Mouse (Mus musculus) frontal cortex, postnatal 10 days (tissue): Measurements from ENCODE around the gene 1700012B07Rik.

ENCODE experiments used
- DNase-seq, 2 experiments: peaks; one replicate each; pipeline ENCODE4 v3.0.0; 2022; ENCODE audit warnings: low spot score in 2 of 2, mixed read lengths in 1 of 2

1700012B07Rik gene

DNA sequence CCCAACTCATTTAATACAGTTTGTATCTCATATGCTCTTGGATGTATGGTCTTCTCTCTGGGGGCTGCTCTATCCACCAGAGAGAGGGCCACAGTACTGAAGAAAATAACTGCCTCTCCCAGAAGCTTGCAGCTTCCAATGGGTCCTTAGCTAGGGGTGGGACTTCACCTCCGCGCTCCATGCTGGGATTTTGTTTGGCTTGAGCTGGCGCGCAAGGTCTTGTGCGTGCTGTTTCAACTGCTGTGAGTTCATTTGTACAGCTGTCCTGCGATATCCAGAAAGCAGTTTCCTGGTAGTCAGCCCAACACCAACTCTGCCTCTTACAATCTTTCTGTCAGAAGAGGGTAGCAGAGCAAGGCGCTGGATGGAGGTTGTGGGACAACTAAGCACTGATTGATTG is 18.5 kb upstream of the 1700012B07Rik start:
- DNase-seq = no peak

- no peak for DNase-seq
Measured at GRCm38 (mm10) chr11:109845601-109846000, 17.8 kb upstream of the 1700012B07Rik start.

GRCm38 (mm10) chr11:109844466-109844865 is 16.6 kb upstream of the 1700012B07Rik start:
- DNase-seq = no peak

DNA sequence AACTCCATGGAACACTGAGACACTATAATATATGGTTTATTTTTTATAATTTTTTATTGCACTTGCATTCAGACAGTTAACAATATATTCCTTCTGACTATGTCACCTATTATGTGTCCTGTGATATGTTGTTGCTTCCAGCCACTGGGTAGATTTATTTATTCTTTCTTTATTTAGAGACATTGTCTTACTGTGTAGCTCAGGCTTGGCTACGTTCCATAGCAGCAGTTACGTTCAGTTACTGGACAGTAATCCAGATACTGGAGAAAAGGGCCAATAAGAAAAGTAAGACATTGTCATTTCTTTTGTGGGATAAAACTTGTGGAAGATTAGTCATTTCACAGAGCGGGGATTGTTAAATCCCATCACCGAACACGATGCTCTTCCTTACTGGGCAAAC is 2.5 kb upstream of the 1700012B07Rik start:
- DNase-seq = no peak

GRCm38 (mm10) chr11:109822280-109822679 is 5.6 kb downstream of the 1700012B07Rik start:
- DNase-seq = no peak

GRCm38 (mm10) chr11:109817405-109817804 is 10.4 kb downstream of the 1700012B07Rik start:
- DNase-seq = no peak

DNA sequence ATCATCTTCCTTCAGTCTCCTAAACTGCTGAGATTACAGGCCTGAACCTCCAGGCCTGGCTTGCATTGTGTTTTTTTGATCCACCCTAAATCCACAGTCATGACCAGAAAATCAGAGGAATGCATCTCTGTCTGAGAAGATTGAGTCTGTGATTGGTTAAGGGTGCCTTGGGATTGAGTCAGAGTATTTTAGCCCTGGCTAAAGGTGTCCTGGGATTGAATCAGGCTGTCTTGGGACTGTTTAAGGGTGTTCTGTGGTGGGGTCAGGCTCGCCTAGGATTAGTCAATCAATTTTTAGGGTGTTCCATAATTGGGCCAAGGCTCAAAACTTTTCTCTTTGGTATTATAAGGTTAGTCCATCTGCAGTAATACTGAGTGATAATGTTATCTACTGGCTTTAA is 10.9 kb downstream of the 1700012B07Rik start:
- no peak for DNase-seq

- DNase-seq = no peak
Measured at GRCm38 (mm10) chr11:109811721-109812120, 16.1 kb downstream of the 1700012B07Rik start.

- peak; percentile 32 to 43 for DNase-seq
Measured at GRCm38 (mm10) chr11:109809175-109809855, 18.5 kb downstream of the 1700012B07Rik start.

GRCm38 (mm10) chr11:109801515-109801914 is 26.3 kb downstream of the 1700012B07Rik start:
- no peak for DNase-seq

DNA sequence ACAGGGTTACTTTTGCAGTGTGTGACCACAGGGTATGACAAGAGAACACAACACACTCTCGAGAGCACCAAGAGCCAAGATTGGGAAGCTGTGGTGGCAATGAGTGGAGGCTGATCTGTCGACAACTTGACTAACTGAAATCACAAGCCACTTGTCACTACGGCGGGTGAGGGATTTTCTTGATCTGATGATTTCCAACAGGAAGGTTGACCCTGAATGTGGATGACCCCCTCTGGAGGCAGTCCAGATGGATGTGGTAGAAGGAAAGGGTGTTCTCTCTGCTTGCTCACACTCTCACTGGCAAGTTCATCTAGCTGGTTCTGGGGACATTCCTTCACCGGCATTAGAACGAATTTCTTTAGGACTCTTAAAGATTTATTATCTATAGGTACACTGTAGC is 30.3 kb downstream of the 1700012B07Rik start:
- DNase-seq = no peak

DNA sequence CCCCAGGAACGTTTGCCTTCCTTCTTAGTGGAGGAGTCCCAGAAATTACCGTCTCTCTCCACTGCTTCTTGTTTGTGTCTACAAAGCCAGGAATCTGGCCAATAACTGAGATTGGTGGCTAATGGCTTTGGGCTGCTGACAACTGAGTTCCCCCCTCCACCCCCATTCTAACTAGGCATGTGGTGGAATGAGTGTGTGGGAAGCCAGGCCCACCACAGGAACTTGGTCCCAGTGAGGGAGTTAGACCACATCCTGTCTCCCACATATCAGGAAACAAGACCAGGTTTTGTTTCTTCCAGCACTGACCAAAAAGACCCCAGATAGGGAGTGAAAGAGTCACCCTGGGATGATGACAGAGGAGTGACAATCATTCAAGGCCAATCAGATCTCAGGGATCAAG is 32.3 kb downstream of the 1700012B07Rik start:
- DNase-seq = no peak

DNA sequence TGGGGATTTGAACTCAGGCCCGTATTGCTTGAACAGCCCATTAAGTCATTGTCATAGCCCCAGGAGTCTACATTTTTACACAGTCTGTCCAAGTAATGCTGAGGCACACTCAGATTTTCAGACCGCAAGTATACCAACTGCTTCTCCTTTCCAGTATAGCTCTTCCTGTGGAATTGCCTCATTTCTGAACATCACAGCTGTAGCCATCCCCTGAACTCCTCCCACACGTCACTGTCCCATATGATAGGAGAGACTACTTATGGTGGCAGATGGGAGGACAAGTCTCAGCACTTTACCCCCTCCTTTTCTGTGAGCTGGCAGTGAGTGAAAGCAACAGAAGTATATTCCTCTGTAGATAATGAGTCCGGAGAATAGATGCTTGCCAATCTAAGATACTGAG is 34.3 kb downstream of the 1700012B07Rik start:
- DNase-seq = no peak

DNA sequence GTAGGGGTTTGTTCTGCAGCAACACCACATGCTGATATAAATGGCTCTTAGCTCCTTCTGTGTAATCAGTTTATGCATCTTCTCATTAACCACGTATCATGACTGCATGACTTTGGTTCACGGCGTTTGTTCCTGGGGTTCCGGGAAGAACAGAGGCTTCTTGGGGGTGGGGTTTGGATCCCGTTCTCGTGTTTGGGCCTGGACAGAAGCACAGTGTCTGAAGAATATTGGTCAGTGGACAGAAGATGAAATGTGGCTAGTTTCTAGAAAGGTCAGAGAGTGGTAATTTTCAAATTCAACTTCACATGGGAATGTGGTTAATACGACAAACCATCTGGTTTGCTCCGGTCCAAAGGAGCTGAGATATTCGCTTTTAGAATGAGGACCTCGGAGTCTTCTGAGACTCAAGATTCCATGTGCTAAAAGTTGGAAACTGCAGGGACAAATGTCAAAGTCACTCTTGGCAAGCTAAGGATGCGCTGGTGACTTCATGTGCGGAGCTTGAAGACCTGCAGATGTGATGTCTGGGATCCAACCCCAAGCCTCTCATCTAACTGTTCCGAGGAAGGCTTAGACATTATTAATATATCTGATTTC is 35.3 kb downstream of the 1700012B07Rik start:
- no peak for DNase-seq

- DNase-seq = no peak
Measured at GRCm38 (mm10) chr11:109791965-109792364, 35.9 kb downstream of the 1700012B07Rik start.

GRCm38 (mm10) chr11:109790221-109790620 is 37.6 kb downstream of the 1700012B07Rik start:
- no peak for DNase-seq

- DNase-seq = no peak
Measured at GRCm38 (mm10) chr11:109785392-109785791, 42.5 kb downstream of the 1700012B07Rik start.

DNA sequence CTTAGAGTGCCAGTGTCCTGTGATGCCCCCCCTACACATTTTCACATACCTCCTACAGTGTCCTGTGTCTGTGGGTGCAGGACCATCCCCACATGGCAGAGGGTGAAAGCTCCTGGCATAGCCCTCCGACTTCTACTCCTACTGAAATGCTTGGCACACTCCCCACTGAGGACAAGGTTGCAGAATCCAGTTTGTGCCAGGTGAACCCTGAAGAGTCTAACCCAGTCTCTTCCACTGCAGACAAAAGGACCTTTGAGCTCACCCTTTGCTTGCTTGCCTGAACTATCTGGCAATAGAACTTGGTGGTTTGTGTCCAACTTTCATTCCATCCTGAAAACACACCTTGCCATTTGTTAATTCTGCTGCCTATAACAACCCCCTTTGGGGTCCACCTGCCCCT is 56.5 kb downstream of the 1700012B07Rik start:
- DNase-seq = no peak

DNA sequence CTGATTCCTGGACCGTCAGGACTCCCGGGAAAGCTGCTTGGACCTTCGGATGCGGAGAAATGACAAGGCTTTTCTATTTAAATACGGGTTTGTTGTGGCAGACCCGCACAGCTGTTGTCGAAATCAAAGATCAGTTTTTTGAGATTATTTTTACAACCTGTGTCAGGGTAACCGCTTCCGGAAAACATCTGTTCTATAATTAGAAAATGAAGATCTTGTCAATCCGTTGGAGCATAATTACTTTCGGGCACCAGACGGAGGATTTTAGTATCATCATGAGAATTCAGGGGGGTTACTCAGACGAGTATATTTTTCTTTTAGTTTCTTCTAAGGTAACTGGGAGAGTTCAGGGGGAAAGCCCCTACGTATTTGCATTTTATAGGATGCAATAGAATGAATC is 57.7 kb downstream of the 1700012B07Rik start:
- DNase-seq = no peak

- DNase-seq = no peak
Measured at GRCm38 (mm10) chr11:109769091-109769490, 58.8 kb downstream of the 1700012B07Rik start.

DNA sequence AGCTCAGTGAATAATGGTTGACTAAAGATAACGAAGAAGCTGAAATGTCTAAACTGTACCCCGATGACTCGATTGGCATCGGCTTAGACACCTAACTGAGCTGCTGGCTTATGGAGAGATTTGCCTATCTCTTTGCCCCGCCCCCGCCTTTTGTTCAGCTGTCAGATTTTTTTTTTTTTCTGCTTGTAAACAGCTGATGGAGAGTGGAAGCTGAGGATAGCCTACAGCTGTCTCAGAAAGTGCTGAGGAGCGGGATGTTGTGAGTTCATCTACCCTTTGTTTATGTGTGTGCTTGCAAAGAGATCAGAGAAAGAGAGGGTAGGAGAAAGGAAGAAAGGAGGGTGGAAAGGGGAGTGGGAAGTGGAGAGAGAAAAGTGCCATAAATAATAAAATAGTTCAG is 67.8 kb downstream of the 1700012B07Rik start:
- DNase-seq = no peak

- DNase-seq = no peak
Measured at GRCm38 (mm10) chr11:109758616-109759215, 69.1 kb downstream of the 1700012B07Rik start.

GRCm38 (mm10) chr11:109754105-109754602 is 73.7 kb downstream of the 1700012B07Rik start:
- peak; percentile 31 to 43 for DNase-seq
